Mouse (Mus musculus) CH12.LX (cell line): ENCODE measurements around the gene Cenpa. TPM values are rescaled to one million over a fixed set of nuclear protein-coding genes. Genes with fewer than 3 reads are reported as not detected.

ENCODE experiments used
- DNase-seq: peaks from one replicate; pipeline ENCODE4 v3.0.0-alpha.2; 2013; ENCODE audit errors: extremely low read depth
- H3K27ac ChIP-seq: 2 replicates; pipeline ENCODE4 v1.5.1; 2012; ENCODE audit warnings: low read depth, mild to moderate bottlenecking, control low read depth, moderate library complexity; ENCODE audit not compliant: insufficient read depth
- H3K27me3 ChIP-seq: replicated peaks from 2 replicates; pipeline ENCODE3; 2012; ENCODE audit warnings: inconsistent platforms
- H3K36me3 ChIP-seq, 2 experiments: replicated peaks in 1 of 2; 2 replicates each; pipeline versions ENCODE3 to v1.6.1; 2012; ENCODE audit warnings: inconsistent platforms in 1 of 2, low read length in 1 of 2, mild to moderate bottlenecking in 1 of 2, mixed read lengths in 1 of 2, moderate library complexity in 1 of 2; ENCODE audit not compliant: control insufficient read depth in 1 of 2, insufficient read depth in 1 of 2
- H3K4me1 ChIP-seq, 2 experiments: 2 replicates each; pipeline ENCODE4 v1.6.1; 2012; ENCODE audit warnings: inconsistent platforms in 1 of 2, moderate library complexity in 1 of 2; ENCODE audit not compliant: insufficient read depth in 2 of 2, control insufficient read depth in 1 of 2
- H3K4me2 ChIP-seq: 2 replicates; pipeline ENCODE4 v1.6.1; 2012; ENCODE audit warnings: low read depth, mild to moderate bottlenecking, control low read depth; ENCODE audit not compliant: poor library complexity, insufficient read depth, severe bottlenecking
- H3K4me3 ChIP-seq, 3 experiments: fragments of 150-350 bp in 1 of 3; sonication (generic) in 1 of 3; replicated peaks in 1 of 3; 2 replicates each; pipeline versions ENCODE3 to v1.5.1; 2011 to 2012; ENCODE audit warnings: low read depth in 2 of 3, low read length in 2 of 3, mild to moderate bottlenecking in 2 of 3, moderate library complexity in 2 of 3, control low read depth in 1 of 3, improper control_type of control experiment in 1 of 3, inconsistent platforms in 1 of 3, mixed read lengths in 1 of 3; ENCODE audit not compliant: poor library complexity in 1 of 3
- H3K79me2 ChIP-seq: replicated peaks from 2 replicates; pipeline ENCODE4 v1.6.1; 2012; ENCODE audit warnings: mild to moderate bottlenecking, moderate library complexity; ENCODE audit not compliant: control insufficient read depth, poor library complexity, insufficient read depth, severe bottlenecking; ENCODE audit errors: extremely low read depth
- H3K9ac ChIP-seq: 2 replicates; pipeline ENCODE4 v1.6.1; 2012; ENCODE audit warnings: low read depth, mild to moderate bottlenecking, control low read depth, moderate library complexity; ENCODE audit not compliant: insufficient read depth
- H3K9me3 ChIP-seq: replicated peaks from 2 replicates; pipeline ENCODE3; 2012; ENCODE audit warnings: low read length, inconsistent platforms, mixed read lengths
- BHLHE40 ChIP-seq: IDR thresholded peaks from 2 replicates; pipeline ENCODE4 v1.6.1; 2011; ENCODE audit warnings: mild to moderate bottlenecking, low read depth, low read length, improper control_type of control experiment
- CHD1 ChIP-seq: IDR thresholded peaks from 2 replicates; pipeline ENCODE4 v1.6.1; 2012; ENCODE audit warnings: low read depth, low read length, improper control_type of control experiment, inconsistent platforms
- CTCF ChIP-seq, 2 experiments: IDR thresholded peaks in 1 of 2; conservative IDR thresholded peaks in 1 of 2; 2 replicates each; pipeline ENCODE4 v1.5.1; 2011 to 2012; ENCODE audit warnings: low read depth in 2 of 2, low read length in 2 of 2, improper control_type of control experiment in 1 of 2, inconsistent platforms in 1 of 2, mild to moderate bottlenecking in 1 of 2, moderate library complexity in 1 of 2
- EP300 ChIP-seq: IDR thresholded peaks from 2 replicates; pipeline ENCODE4 v1.6.1; 2011; ENCODE audit warnings: low read length, improper control_type of control experiment
- GABPA ChIP-seq: IDR thresholded peaks from 2 replicates; pipeline ENCODE4 v1.6.1; 2012; ENCODE audit warnings: low read depth, low read length, improper control_type of control experiment, inconsistent platforms; ENCODE audit not compliant: insufficient replicate concordance
- JUN ChIP-seq: IDR thresholded peaks from 2 replicates; pipeline ENCODE4 v1.6.1; 2011; ENCODE audit warnings: low read depth, mild to moderate bottlenecking, low read length, improper control_type of control experiment, moderate library complexity; ENCODE audit not compliant: insufficient read depth
- MAX ChIP-seq: IDR thresholded peaks from 2 replicates; pipeline ENCODE4 v1.6.1; 2011; ENCODE audit warnings: low read length, improper control_type of control experiment
- MEF2A ChIP-seq: IDR thresholded peaks from 2 replicates; pipeline ENCODE4 v1.6.1; 2014; ENCODE audit warnings: low read depth, mild to moderate bottlenecking, inconsistent platforms, low read length, improper control_type of control experiment, borderline replicate concordance
- MXI1 ChIP-seq: IDR thresholded peaks from 2 replicates; pipeline ENCODE4 v1.6.1; 2011; ENCODE audit warnings: mild to moderate bottlenecking, low read depth, low read length, improper control_type of control experiment
- NELFE ChIP-seq: IDR thresholded peaks from 2 replicates; pipeline ENCODE4 v1.6.1; 2011; ENCODE audit warnings: low read depth, low read length, improper control_type of control experiment
- RAD21 ChIP-seq: IDR thresholded peaks from 2 replicates; pipeline ENCODE4 v1.6.1; 2011; ENCODE audit warnings: low read depth, mild to moderate bottlenecking, low read length, improper control_type of control experiment, moderate library complexity
- SIN3A ChIP-seq: IDR thresholded peaks from 2 replicates; pipeline ENCODE4 v1.6.1; 2012; ENCODE audit warnings: low read length, improper control_type of control experiment, inconsistent platforms
- TBP ChIP-seq: conservative IDR thresholded peaks from 2 replicates; pipeline ENCODE4 v1.6.1; 2011; ENCODE audit warnings: low read depth, low read length, improper control_type of control experiment
- USF1 ChIP-seq: IDR thresholded peaks from 2 replicates; pipeline ENCODE4 v1.6.1; 2014; ENCODE audit warnings: low read depth, mild to moderate bottlenecking, inconsistent platforms, low read length, improper control_type of control experiment
- USF2 ChIP-seq: conservative IDR thresholded peaks from 2 replicates; pipeline ENCODE4 v1.6.1; 2011; ENCODE audit warnings: low read depth, low read length, improper control_type of control experiment
- ZKSCAN1 ChIP-seq: IDR thresholded peaks from 2 replicates; pipeline ENCODE4 v1.6.1; 2012; ENCODE audit warnings: low read depth, inconsistent platforms, low read length, improper control_type of control experiment, borderline replicate concordance
- ZMIZ1 ChIP-seq: IDR thresholded peaks from 2 replicates; pipeline ENCODE4 v1.6.1; 2012; ENCODE audit warnings: low read depth, mild to moderate bottlenecking, inconsistent platforms, low read length, improper control_type of control experiment
- ZNF384 ChIP-seq: IDR thresholded peaks from 2 replicates; pipeline ENCODE4 v1.6.1; 2012; ENCODE audit warnings: low read depth, low read length, improper control_type of control experiment, inconsistent platforms
- dilution Hi-C: fragments of 300-500 bp; cut with MboI; formaldehyde crosslinking; loops from 2 replicates; pipeline ENCODE4 v1.14.3; 2020; ENCODE audit warnings: low sequenced_read_pairs; ENCODE audit not compliant: extremely low pct_unique_long_range_greater_than_20kb, extremely low pct_ligation_motif_present
- in situ Hi-C: fragments of 300-500 bp; cut with MboI; formaldehyde crosslinking; loops from 3 replicates; pipeline ENCODE4 v1.14.3; 2019; ENCODE audit warnings: low sequenced_read_pairs, low pct_ligation_motif_present, low pct_unique_long_range_greater_than_20kb, mixed read lengths
- polyA plus RNA-seq: library from polyadenylated mRNA; unstranded; fragments of >175 nt; gene quantifications from 2 replicates; pipeline ENCODE4 v1.2.1, GENCODE M21; 2012; ENCODE audit warnings: low read depth; ENCODE audit not compliant: insufficient read length
- total RNA-seq, 2 experiments: library from RNA; depleted of rRNA; stranded (reverse); fragments of 300-350 nt in 1 of 2; fragments of >200 nt in 1 of 2; gene quantifications; 2 replicates each; pipeline ENCODE4 v1.2.3; 2012 to 2014

Gene Cenpa
- total and polyA plus RNA-seq, 3 experiments, result 89.4 to 163 (median 125) TPM

DNA sequence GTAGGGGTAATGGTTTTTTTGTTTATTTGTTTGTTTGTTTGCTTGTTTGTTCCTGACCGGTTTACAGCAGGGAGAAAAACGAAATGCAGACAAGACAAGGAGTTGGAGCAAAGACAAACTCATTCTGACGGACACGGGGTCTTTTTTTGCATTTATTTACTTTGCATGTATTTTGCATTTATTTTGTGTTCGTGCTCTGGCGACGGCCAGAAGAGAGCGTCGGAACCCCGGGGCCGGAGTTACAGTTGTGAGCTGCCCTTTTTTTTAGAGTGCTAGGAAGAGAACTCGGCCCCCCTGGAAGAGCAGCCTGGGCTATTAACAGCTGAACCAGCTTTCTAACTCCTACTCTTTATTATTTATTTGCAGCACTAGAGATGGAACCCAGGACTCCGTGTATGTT lies 638 bp downstream of the Cenpa start:
- H3K9me3 ChIP-seq, result peaks cover 2% of the 10 kb centered on the region
- peaks cover 32% of the 10 kb centered on the region for H3K79me2 ChIP-seq
- peak overlapping the region; percentile 66 for H3K9ac ChIP-seq
- 0 out of 2 replicates have a peak, but pooled peaks have one; percentile 12 for TF ChIP-seq MEF2A
- no peak for TF ChIP-seq MXI1
- 0 out of 2 replicates have a peak, but pooled peaks have one; percentile 3 for TF ChIP-seq NELFE
- TF ChIP-seq TBP, result peak; percentile 32; the same call in 1 of the 2 replicates
- TF ChIP-seq BHLHE40, result peak; percentile 33; the same call in 1 of the 2 replicates
- peak; percentile 65 for TF ChIP-seq ZNF384
- TF ChIP-seq USF1, result no peak
- 0 out of 4 replicates have a peak, but pooled peaks of 1 of the 2 experiments have one; percentile 1 for TF ChIP-seq CTCF (conservative IDR thresholded peaks at IDR 0.05 in 1 of 2, IDR thresholded peaks at IDR 0.05 in 1 of 2; ENCODE audit: low read depth in 2 of 2, low read length in 2 of 2)
- dilution Hi-C loops, result no loop called here
- peaks cover 22 to 38% of the 10 kb centered on the region in 2 experiments for H3K36me3 ChIP-seq
- H3K4me1 ChIP-seq, result peaks cover 7 to 27% of the 10 kb centered on the region in 2 experiments
- H3K4me3 ChIP-seq, result peak overlapping the region; percentile 69 to 89 (median 79)
- peak overlapping the region; percentile 68 for H3K4me2 ChIP-seq
- no peak for DNase-seq
- peak overlapping the region; percentile 57 for H3K27ac ChIP-seq
- H3K27me3 ChIP-seq, result no peaks in the 10 kb centered on the region
- in situ Hi-C loops, result no loop called here

GRCm38 (mm10) chr5:30667686-30668085 lies 1.1 kb downstream of the Cenpa start:
- H3K4me1 ChIP-seq, result peaks cover 7 to 27% of the 10 kb centered on the region in 2 experiments
- TF ChIP-seq RAD21, result no peak
- no peak for TF ChIP-seq MEF2A
- no peak for TF ChIP-seq CHD1
- no peak for TF ChIP-seq ZKSCAN1
- TF ChIP-seq EP300, result no peak
- TF ChIP-seq ZMIZ1, result no peak
- no peak for TF ChIP-seq USF2
- no peak for TF ChIP-seq USF1
- no peak for TF ChIP-seq MAX
- TF ChIP-seq GABPA, result no peak
- TF ChIP-seq SIN3A, result no peak
- TF ChIP-seq JUN, result no peak
- H3K9ac ChIP-seq, result peak overlapping the region; percentile 66
- dilution Hi-C loops, result no loop called here
- no peaks in the 10 kb centered on the region for H3K9me3 ChIP-seq
- in situ Hi-C loops, result no loop called here
- no peak for DNase-seq
- no peak overlapping the region for H3K27ac ChIP-seq
- H3K79me2 ChIP-seq, result peaks cover 32% of the 10 kb centered on the region
- H3K4me3 ChIP-seq, result peak overlapping the region; percentile 69 to 89 (median 79)
- peak overlapping the region; percentile 68 for H3K4me2 ChIP-seq
- no peaks in the 10 kb centered on the region for H3K27me3 ChIP-seq
- H3K36me3 ChIP-seq, result peaks cover 27 to 42% of the 10 kb centered on the region in 2 experiments
